Mouse (Mus musculus) brain, embryonic 14.5 days (tissue): ENCODE measurements around the gene Olfr979. TPM values are rescaled to one million over a fixed set of nuclear protein-coding genes. Genes with fewer than 3 reads are reported as not detected.
"Not testable (repeated sequence)": the region's sequence is repeated elsewhere in the genome, so short reads cannot be mapped to it uniquely, and the experiment has no call there.

Source experiments
- DNase-seq: peaks from one replicate; pipeline ENCODE4 v3.0.0-alpha.2; 2011; ENCODE audit warnings: low read depth
- CTCF ChIP-seq: fragments of 200-500 bp; IDR thresholded peaks from 2 replicates; pipeline ENCODE4 v1.5.1; 2012; ENCODE audit warnings: inconsistent platforms, mild to moderate bottlenecking, moderate library complexity, borderline replicate concordance; ENCODE audit not compliant: insufficient read depth, insufficient read length; ENCODE audit errors: extremely low read depth
- POLR2A ChIP-seq: fragments of 200-500 bp; IDR thresholded peaks from 2 replicates; pipeline ENCODE4 v1.6.1; 2012; ENCODE audit warnings: mild to moderate bottlenecking, inconsistent platforms, borderline replicate concordance; ENCODE audit not compliant: poor library complexity, insufficient read depth, insufficient read length, severe bottlenecking; ENCODE audit errors: extremely low read depth
- polyA plus RNA-seq: library from polyadenylated mRNA; depleted of rRNA; stranded (reverse); fragments of >200 nt; gene quantifications from 2 replicates; pipeline ENCODE4 v1.2.3, GENCODE M21; 2012; rRNA removed

Gene Olfr979
- not detected in 2 replicates for polyA plus RNA-seq

- TF ChIP-seq CTCF, result no peak
- TF ChIP-seq POLR2A, result no peak
- DNase-seq, result no peak
Observed at GRCm38 (mm10) chr9:40003365-40003764, at the start of gene Olfr979. TSS of gene Olfr979 (minus strand) at chr9:40003465.

GRCm38 (mm10) chr9:40050138-40050537 is 46.9 kb upstream of the Olfr979 start:
- no peak for TF ChIP-seq POLR2A
- no peak for DNase-seq

- no peak for DNase-seq
- no peak for TF ChIP-seq POLR2A
Observed at GRCm38 (mm10) chr9:40021164-40021563, 17.9 kb upstream of the Olfr979 start, which contains the start of gene Olfr981. TSS of gene Olfr981 (plus strand) at chr9:40021464.

- TF ChIP-seq POLR2A, result no peak
- DNase-seq, result no peak
Observed at GRCm38 (mm10) chr9:40009482-40009881, 6.2 kb upstream of the Olfr979 start, which contains the start of gene Olfr980. TSS of gene Olfr980 (minus strand) at chr9:40009582.

GRCm38 (mm10) chr9:39991813-39992212 is 11.5 kb downstream of the Olfr979 start, which contains the start of gene Olfr978:
TSS of gene Olfr978 (plus strand) at chr9:39992113.
- no peak for DNase-seq
- TF ChIP-seq CTCF (no peak), POLR2A (no peak)

GRCm38 (mm10) chr9:39976581-39977145 is 26.6 kb downstream of the Olfr979 start:
- not testable (repeated sequence) for DNase-seq

GRCm38 (mm10) chr9:39961033-39961432 is 42.2 kb downstream of the Olfr979 start, which contains the start of gene Olfr976:
TSS of gene Olfr976 (minus strand) at chr9:39961133.
- not testable (repeated sequence) for DNase-seq

- no peak for DNase-seq
- TF ChIP-seq POLR2A (no peak), CTCF (no peak)
Observed at GRCm38 (mm10) chr9:39951946-39952345, 51.3 kb downstream of the Olfr979 start, which contains the start of gene Olfr975. TSS of gene Olfr975 (minus strand) at chr9:39952046.

Other genes starting within 250 kb of the Olfr979 start
- not detected in 2 replicates for gene Olfr968, start 220.2 kb downstream of the Olfr979 start, polyA plus RNA-seq
- not detected in 2 replicates for gene Olfr969, start 212.5 kb downstream of the Olfr979 start, polyA plus RNA-seq
- not detected in 2 replicates for gene Olfr970, start 194.6 kb downstream of the Olfr979 start, polyA plus RNA-seq
- gene Olfr971, start 166.6 kb downstream of the Olfr979 start, polyA plus RNA-seq, result not detected in 2 replicates
- not detected in 2 replicates for gene Olfr972, start 137.0 kb downstream of the Olfr979 start, polyA plus RNA-seq
- gene Olfr229, start 96.1 kb downstream of the Olfr979 start, polyA plus RNA-seq, result not detected in 2 replicates
- not detected in 2 replicates for gene Olfr974, start 66.0 kb downstream of the Olfr979 start, polyA plus RNA-seq
- 0.04 and 0.07 TPM in 2 replicates for gene Olfr975, start 51.4 kb downstream of the Olfr979 start, polyA plus RNA-seq
- not detected in 2 replicates for gene Olfr976, start 42.3 kb downstream of the Olfr979 start, polyA plus RNA-seq
- gene Olfr978, start 11.4 kb downstream of the Olfr979 start, polyA plus RNA-seq, result not detected in 2 replicates
- gene Olfr980, start 6.1 kb upstream of the Olfr979 start, polyA plus RNA-seq, result not detected in 2 replicates
- not detected in 2 replicates for gene Olfr981, start 18.0 kb upstream of the Olfr979 start, polyA plus RNA-seq
- not detected in 2 replicates for gene Olfr982, start 70.4 kb upstream of the Olfr979 start, polyA plus RNA-seq
- gene Olfr983, start 90.1 kb upstream of the Olfr979 start, polyA plus RNA-seq, result not detected in 2 replicates
- not detected in 2 replicates for gene Olfr984, start 110.7 kb upstream of the Olfr979 start, polyA plus RNA-seq
- gene Olfr985, start 126.7 kb upstream of the Olfr979 start, polyA plus RNA-seq, result 0.07 TPM in 1 of 2 replicates, not detected in the other
- gene Tmem225, start 144.7 kb upstream of the Olfr979 start, polyA plus RNA-seq, result not detected in 2 replicates
- not detected in 2 replicates for gene Olfr986, start 177.5 kb upstream of the Olfr979 start, polyA plus RNA-seq
- gene Zfp202, start 188.9 kb upstream of the Olfr979 start, polyA plus RNA-seq, result 6.7 and 9.4 TPM in 2 replicates